In the genomic region with DNA sequence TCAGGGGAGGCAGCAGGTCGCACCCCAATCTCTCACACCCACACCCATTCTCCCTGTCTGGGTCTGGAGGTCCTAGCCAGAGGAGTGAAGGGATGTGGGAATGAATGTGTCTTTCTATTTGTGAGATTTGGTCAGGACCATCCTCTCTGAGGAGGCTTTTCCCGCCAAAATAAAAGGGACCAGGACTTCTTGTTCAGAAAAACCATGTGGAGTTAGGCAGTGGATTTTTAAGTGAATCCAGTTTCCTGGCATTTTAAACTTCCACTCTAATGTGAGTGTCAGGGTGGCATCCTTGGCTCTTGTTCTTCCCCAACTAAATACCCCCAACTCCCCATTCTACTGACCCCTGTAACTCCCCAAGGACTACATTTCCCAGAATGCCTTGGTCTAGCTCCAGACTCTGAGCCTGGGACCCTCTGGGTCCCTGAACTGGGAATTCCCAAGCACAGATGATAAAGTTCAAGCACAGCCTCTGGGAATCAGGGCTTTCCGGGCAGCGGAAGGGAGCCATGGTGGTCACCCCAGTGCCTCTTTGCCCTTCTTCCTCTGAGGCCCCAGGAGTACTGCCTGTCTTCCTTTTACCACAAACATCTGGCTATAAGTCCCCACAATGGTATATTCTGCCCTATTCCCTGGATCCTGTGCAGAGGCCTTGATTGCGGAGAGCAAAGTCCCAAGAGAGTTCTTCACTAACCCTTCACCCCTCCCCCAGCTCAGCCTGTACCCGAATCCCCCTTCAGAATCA, we compare ENCODE assay signal across 8 mouse cellular contexts. TPM values are rescaled to one million over a fixed set of nuclear protein-coding genes. Genes with fewer than 3 reads are reported as not detected.
DNase-seq lines count a peak whose midpoint lies in the region; ATAC-seq and TF ChIP-seq lines count a peak whose summit lies in the region.
"Had no signal": no experiment of that assay in that cellular context is flagged by ENCODE, and none has a peak within 500 bp of the region (broad histone marks: within the 10 kb centered on the region; RNA-seq: fewer than 3 reads in every experiment).

No protein-coding gene starts in this region.

- no peak overlapping the region for H3K4me2 ChIP-seq in CH12.LX (ENCODE audit: insufficient read depth, low read depth, poor library complexity, severe bottlenecking)
- H3K4me2 ChIP-seq in heart, embryonic 15.5 days, result peak overlapping the region; percentile 85; the same call in 1 of the 2 replicates

- no peak for TF ChIP-seq CTCF in CH12.LX (conservative IDR thresholded peaks at IDR 0.05 in 1 of 2, IDR thresholded peaks at IDR 0.05 in 1 of 2; ENCODE audit: low read depth in 2 of 2, low read length in 2 of 2)
- TF ChIP-seq CTCF in thymus, adult 2 months (IDR thresholded peaks at IDR 0.05; ENCODE audit: borderline replicate concordance, control insufficient read depth, extremely low read depth, insufficient read depth, low read length, poor library complexity), result no peak

- H3K9me3 ChIP-seq in CH12.LX (replicated peaks; ENCODE audit: low read length) (peaks cover 10% of the 10 kb centered on the region), ES-E14 (ENCODE audit: control insufficient read depth, insufficient read depth, low read depth, low read length) (no peaks in the 10 kb centered on the region)
- H3K9me3 ChIP-seq in heart, embryonic 15.5 days (replicated peaks), result no peaks in the 10 kb centered on the region

- WGBS in heart, embryonic 15.5 days, result 53% methylated on average over 6 of the region's 6 CpGs
- 94% methylated on average over 6 of the region's 6 CpGs for WGBS in thymus, adult 2 months

- H3K36me3 ChIP-seq in CH12.LX (replicated peaks in 1 of 2; ENCODE audit: control insufficient read depth in 1 of 2, insufficient read depth in 1 of 2, low read length in 1 of 2), result no peaks in the 10 kb centered on the region
- no peaks in the 10 kb centered on the region; the same call in 1 of the 2 replicates for H3K36me3 ChIP-seq in ES-E14 (ENCODE audit: control insufficient read depth, insufficient read depth, low read length, poor library complexity, severe bottlenecking)
- H3K36me3 ChIP-seq in heart, embryonic 15.5 days, result no peaks in the 10 kb centered on the region
- H3K36me3 ChIP-seq in thymus, adult 2 months (ENCODE audit: control insufficient read depth, insufficient read depth, low read length), result no peaks in the 10 kb centered on the region

- intact Hi-C loops in gastrocnemius, postnatal 14 days (cut with DNase I; ENCODE audit: low total_unique reads), result no loop called here

- H3K27ac ChIP-seq in CH12.LX (ENCODE audit: insufficient read depth, low read depth) (no peak overlapping the region), ES-E14 (ENCODE audit: insufficient read depth, low read depth, low read length, poor library complexity, severe bottlenecking) (no peak overlapping the region)
- H3K27ac ChIP-seq in heart, embryonic 15.5 days, result peak overlapping the region; percentile 87
- no peak overlapping the region for H3K27ac ChIP-seq in thymus, adult 2 months (ENCODE audit: control insufficient read depth, insufficient read depth, low read length)

- DNase-seq in CH12.LX (ENCODE audit: extremely low read depth) (no peak), ES-E14 (ENCODE audit: low read depth, low spot score) (no peak)
- DNase-seq in mesoderm, embryonic 11.5 days (ENCODE audit: low read depth, low spot score), result peak; percentile 42
- DNase-seq in thymus, adult 2 months, result no peak
- no peak for DNase-seq in gastrocnemius, postnatal 14 days

- ATAC-seq in heart, embryonic 15.5 days (replicated peaks; ENCODE audit: insufficient number of reproducible peaks, insufficient read depth, low FRiP score, low read depth), result no peak
- ATAC-seq in megakaryocyte-erythroid progenitor cell, adult 5-6 weeks (replicated peaks; ENCODE audit: low FRiP score, low TSS enrichment, poor library complexity, severe bottlenecking), result no peak
- ATAC-seq: inflammation-experienced regulatory T-cells, adult 6 months had no signal

- H3K4me1 ChIP-seq in CH12.LX (ENCODE audit: control insufficient read depth in 1 of 2, insufficient read depth in 2 of 2) (no peaks in the 10 kb centered on the region), ES-E14 (ENCODE audit: control insufficient read depth in 2 of 2, insufficient read depth in 2 of 2, low read length in 2 of 2, poor library complexity in 1 of 2) (peaks cover 4 to 23% of the 10 kb centered on the region in 2 experiments; a peak in 3 of 4 replicates)
- peaks cover 75% of the 10 kb centered on the region for H3K4me1 ChIP-seq in heart, embryonic 15.5 days (replicated peaks)
- H3K4me1 ChIP-seq in thymus, adult 2 months (replicated peaks; ENCODE audit: control insufficient read depth, insufficient read depth, low read length), result peaks cover 8% of the 10 kb centered on the region

- H3K27me3 ChIP-seq in CH12.LX (replicated peaks), result peaks cover 73% of the 10 kb centered on the region
- H3K27me3 ChIP-seq in heart, embryonic 15.5 days, result no peaks in the 10 kb centered on the region
- H3K27me3 ChIP-seq in thymus, adult 2 months (ENCODE audit: control insufficient read depth, insufficient read depth, low read length), result no peaks in the 10 kb centered on the region

- dilution Hi-C loops in CH12.LX (cut with MboI; ENCODE audit: extremely low pct_ligation_motif_present, extremely low pct_unique_long_range_greater_than_20kb, low sequenced_read_pairs), result no loop called here

- in situ Hi-C loops in CH12.LX (cut with MboI; ENCODE audit: low pct_ligation_motif_present, low pct_unique_long_range_greater_than_20kb, low sequenced_read_pairs) (no loop called here), ES-E14 (cut with MboI; ENCODE audit: low sequenced_read_pairs in 2 of 2, unreplicated experiment in 2 of 2) (loop anchor here in 1 of 2 experiments (25.0 kb wide), 1 partner anchor 1155 kb away; a partner anchor contains a TSS)

- no peaks in the 10 kb centered on the region for H3K79me2 ChIP-seq in CH12.LX (replicated peaks; ENCODE audit: control insufficient read depth, extremely low read depth, insufficient read depth, poor library complexity, severe bottlenecking)

- TF ChIP-seq RAD21 in CH12.LX (IDR thresholded peaks at IDR 0.05; ENCODE audit: low read depth, low read length), result no peak

- no peak for TF ChIP-seq POLR2A in CH12.LX (IDR thresholded peaks at IDR 0.05; ENCODE audit: low read depth, low read length)
- TF ChIP-seq POLR2A in thymus, adult 2 months (IDR thresholded peaks at IDR 0.05; ENCODE audit: control insufficient read depth, extremely low read depth, insufficient read depth, low read length, poor library complexity), result no peak

- no peak for TF ChIP-seq EP300 in CH12.LX (IDR thresholded peaks at IDR 0.05; ENCODE audit: low read length)

- no peak overlapping the region for H3K9ac ChIP-seq in CH12.LX (ENCODE audit: insufficient read depth, low read depth)
- no peak overlapping the region for H3K9ac ChIP-seq in ES-E14 (ENCODE audit: insufficient read depth, low read depth, low read length, poor library complexity, severe bottlenecking)
- 0 out of 2 replicates have a peak overlapping the region, but pooled peaks have one; percentile 8 for H3K9ac ChIP-seq in heart, embryonic 15.5 days

- H3K4me3 ChIP-seq in CH12.LX (replicated peaks in 1 of 3; ENCODE audit: low read depth in 2 of 3, low read length in 2 of 3, poor library complexity in 1 of 3), result no peak overlapping the region
- no peak overlapping the region for H3K4me3 ChIP-seq in ES-E14 (ENCODE audit: insufficient read depth in 1 of 2, low read depth in 1 of 2, low read length in 2 of 2, poor library complexity in 1 of 2, severe bottlenecking in 1 of 2)
- no peak overlapping the region for H3K4me3 ChIP-seq in heart, embryonic 15.5 days
- no peak overlapping the region for H3K4me3 ChIP-seq in thymus, adult 2 months (ENCODE audit: control insufficient read depth, insufficient read depth, low read length)

TF ChIP-seq in CH12.LX, 34 proteins besides CTCF, POLR2A, EP300 and RAD21:
- TF ChIP-seq IRF4 (IDR thresholded peaks at IDR 0.05; ENCODE audit: low read depth, low read length) (no peak), HCFC1 (IDR thresholded peaks at IDR 0.05; ENCODE audit: low read depth, low read length) (peak; percentile 31; the same call in 1 of the 2 replicates)
TF ChIP-seq in CH12.LX: peak in this region for 1.

TF ChIP-seq in ES-E14, 5 proteins besides CTCF, POLR2A, EP300 and RAD21:
- TF ChIP-seq HCFC1 (IDR thresholded peaks at IDR 0.05; ENCODE audit: borderline replicate concordance, insufficient read depth, low read length), result peak; percentile 78
- no peak for TF ChIP-seq CHD2 (IDR thresholded peaks at IDR 0.05; ENCODE audit: low read depth, low read length)
- TF ChIP-seq ZC3H11A (IDR thresholded peaks at IDR 0.05; ENCODE audit: borderline replicate concordance, low read depth, low read length), result no peak
- TF ChIP-seq ZNF384 (IDR thresholded peaks at IDR 0.05; ENCODE audit: low read depth, low read length), result no peak
- TF ChIP-seq MAFK (IDR thresholded peaks at IDR 0.05; ENCODE audit: insufficient read depth, low read depth, low read length), result no peak
TF ChIP-seq in ES-E14: peak in this region for 1.

RNA-seq across cellular contexts. Expression of a gene that starts 9.4 kb away (rescaled TPM):
- total RNA-seq in CH12.LX (2012; rRNA removed) (0.04 TPM in 2 replicates), CH12.LX (2014; rRNA removed) (not detected in 2 replicates), ES-E14 (2012; rRNA removed) (11.7 and 16.3 TPM in 2 replicates)
- polyA plus RNA-seq in CH12.LX (2012; ENCODE audit: insufficient read length, low read depth), result not detected in 2 replicates
- 4.2 and 5.7 TPM in 2 replicates for polyA plus RNA-seq in heart, embryonic 15.5 days (2015; fragmentation: Nextera tagmentation; extraction: Ambion mirVana)
- total RNA-seq in megakaryocyte-erythroid progenitor cell, adult 5-6 weeks (2014; fragmentation: Nextera tagmentation), result 25.6 and 30.1 TPM in 2 replicates
- total RNA-seq in megakaryocyte-erythroid progenitor cell, adult 5-6 weeks (2017), result 6.7 and 7.0 TPM in 2 replicates
- polyA plus RNA-seq in thymus, adult 2 months (2012; rRNA removed), result 11.0 and 15.1 TPM in 2 replicates
- 1 to 10 TPM; 3.4 to 8.1 TPM for total RNA-seq in gastrocnemius, postnatal 14 days (2021)
- polyA plus RNA-seq: inflammation-experienced regulatory T-cells, adult 6 months had no signal

Comparison
In these comparisons a context has a peak if more than half of its experiments do, and no peak if none do; other contexts are left out.
1. RNA of a gene that starts 9.4 kb away (total RNA-seq): 6.7 to 30.1 TPM in megakaryocyte-erythroid progenitor cell, adult 5-6 weeks, 11.7 to 16.3 TPM in ES-E14 and 3.4 to 8.1 TPM in gastrocnemius, postnatal 14 days; 0.04 TPM in CH12.LX; every median in the first group is over 4 times any median in the second.